Mouse (Mus musculus) lung, postnatal 36 days (tissue): ENCODE results near the gene Abracl.

Experiments
- DNase-seq: peaks from one replicate; pipeline ENCODE4 v3.0.0; 2022; ENCODE audit warnings: mixed read lengths

Gene Abracl

DNA sequence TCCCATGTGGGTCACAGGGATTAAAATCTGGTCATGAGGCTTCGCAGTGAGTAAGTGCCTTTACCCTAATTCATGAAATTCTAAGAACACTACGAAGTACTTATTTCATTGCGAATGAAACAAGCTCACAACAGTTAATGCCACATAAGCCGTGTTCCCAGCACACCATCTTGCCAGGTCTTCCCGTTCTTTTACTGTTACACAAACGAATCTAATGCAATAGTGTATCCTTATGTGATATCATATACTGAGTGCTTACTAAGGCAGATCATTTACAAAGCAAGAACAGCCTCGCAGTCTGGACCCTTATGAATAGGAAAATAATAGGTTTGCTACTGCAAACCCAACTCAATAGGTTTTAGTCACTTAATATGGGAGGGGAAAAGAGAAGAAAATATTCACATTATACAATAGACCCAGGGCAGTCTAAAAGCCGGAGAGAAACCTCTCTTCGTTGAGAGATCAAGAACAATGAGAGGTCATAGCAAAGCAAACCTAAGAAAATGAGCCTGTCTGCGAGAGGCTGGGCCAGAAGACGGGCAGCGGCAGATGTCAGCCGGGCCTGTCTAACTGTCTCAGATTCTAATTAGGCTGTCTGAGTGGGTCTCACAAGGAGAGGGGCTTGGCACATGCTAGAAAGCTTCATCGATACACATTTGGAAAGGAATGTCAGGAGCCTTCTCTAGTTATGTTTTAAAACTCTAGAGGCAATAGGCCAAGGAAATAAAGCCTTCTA is 1.3 kb downstream of the Abracl start:
- DNase-seq, result no peak

DNA sequence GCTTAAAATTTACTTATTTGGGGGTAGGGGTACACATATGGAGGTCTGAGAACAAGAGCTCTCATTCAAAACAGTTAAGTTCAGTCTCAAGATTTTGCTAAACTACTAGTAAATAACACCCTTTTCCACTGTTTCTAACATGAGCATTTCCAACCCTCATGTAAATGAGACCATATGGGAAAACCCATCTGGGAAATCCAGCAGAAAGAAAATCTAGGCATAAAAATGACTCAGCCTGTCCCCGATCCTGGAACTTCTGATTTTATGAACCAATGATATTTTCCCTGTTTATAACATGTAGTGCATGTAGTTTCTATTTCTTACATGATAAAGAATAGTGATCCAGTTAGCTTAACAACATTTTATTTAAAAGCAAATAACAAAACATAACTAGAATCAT is 2.2 kb downstream of the Abracl start:
- DNase-seq, result no peak

DNA sequence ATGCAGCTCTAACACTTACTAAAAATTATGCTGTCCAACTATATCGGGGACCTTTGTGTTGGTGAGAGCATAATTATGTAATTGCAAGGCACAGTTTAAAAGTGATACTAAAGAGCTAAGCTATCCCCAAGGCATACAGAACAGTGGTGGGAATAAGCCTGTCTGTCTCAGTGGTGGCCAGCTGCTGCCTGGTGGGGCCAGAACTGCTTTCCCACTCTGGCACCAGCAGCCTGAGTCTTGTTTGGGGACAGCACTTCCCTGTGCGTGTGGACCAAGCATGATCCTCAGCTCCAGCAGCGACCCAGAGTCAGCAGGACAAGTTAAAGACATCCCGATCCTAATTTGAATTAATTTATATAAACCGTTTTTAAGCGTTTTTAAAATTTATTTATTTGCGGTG is 2.6 kb downstream of the Abracl start:
- DNase-seq, result no peak

DNA sequence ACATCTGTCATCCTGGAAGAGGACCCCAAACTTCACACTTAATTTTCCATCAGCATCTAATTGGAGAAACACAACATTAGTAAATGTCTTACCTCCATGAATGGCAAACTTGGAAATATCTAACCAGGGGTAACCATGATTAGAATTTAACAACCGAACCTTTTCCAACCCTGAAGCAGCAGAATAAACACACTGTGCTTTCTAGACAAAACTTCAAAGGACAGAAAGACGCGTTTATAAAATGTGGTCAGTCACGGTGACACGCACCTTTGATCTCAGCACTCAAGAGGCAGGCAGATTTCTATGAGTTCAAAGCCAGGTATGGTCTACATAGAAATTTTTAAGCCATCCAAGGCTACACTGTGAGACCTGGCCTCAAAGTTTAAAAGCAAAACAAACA is 11.3 kb downstream of the Abracl start:
- no peak for DNase-seq

DNA sequence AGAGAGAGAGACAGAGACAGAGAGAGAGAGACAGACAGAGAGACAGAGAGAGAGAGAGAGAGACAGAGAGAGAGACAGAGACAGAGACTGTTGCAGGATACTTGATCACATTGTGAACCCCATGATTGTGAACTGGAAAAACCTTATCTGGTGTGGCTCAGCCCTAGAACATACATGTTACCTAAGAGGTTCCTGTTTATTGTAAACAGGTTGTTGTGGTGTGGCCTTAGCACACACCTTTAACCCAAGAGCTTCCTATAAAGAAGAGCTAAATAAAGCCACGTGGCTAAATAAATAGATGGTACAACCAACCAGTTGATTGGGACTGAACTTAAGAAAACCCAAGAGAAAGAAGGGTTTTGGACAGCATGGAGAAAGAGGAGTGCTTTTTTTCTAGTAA is 13.3 kb downstream of the Abracl start:
- DNase-seq, result no peak

DNA sequence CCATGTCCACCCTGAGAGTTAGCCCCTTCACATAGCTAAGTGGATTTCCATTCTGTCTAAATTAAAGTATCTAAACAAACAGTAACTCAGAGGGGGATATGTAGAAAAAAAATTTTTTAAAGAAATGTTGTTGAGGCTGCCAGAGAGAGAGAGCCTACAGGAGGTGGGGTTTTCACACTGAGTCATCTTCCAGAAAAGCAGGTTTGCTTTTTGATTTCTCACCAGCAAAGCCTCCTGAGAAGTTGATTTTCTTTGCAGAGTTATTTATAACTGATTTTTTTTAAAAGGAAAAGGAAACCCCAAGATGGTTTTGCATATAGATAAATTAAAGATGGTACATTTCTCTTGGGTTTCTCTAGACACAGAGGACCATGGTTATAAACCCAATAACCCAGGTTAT is 15.0 kb downstream of the Abracl start:
- DNase-seq, result no peak

DNA sequence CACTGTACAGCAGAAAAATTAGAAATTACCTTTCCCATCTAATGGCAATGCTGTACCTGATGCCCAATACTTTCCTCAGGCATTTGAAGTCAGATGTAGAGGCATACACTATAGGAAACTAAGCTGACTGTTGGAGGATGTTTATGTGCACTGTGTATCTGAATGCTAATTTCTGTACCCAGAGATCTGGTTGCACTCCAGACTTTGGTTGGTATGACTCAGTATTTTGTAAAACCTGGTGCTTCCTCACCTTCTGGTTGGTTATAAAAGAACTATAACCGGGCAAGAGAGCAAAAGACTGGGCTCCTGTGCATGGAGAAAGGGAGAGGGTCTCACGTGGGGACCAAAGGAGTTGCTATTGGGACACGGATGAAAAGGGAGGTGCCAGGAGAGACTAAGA is 15.8 kb downstream of the Abracl start:
- no peak for DNase-seq

DNA sequence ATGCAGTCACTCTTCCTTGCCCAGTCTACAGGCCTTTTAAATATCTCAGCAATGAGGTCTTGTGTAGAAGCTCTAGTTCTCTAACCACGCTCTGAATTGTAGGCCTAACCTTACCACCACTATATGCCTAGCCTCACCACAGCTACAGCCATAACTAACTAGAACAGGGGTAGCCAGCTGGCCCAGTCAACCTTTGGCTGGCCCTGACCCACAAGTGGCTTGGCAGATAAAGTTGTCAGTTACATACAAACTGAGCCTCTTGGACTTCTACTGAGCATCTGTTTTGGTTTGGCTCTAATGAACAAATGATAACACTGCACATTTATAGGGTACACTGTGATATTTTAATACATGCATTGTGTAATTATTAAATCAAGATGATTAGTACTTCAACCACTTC is 16.3 kb downstream of the Abracl start:
- DNase-seq, result no peak

DNA sequence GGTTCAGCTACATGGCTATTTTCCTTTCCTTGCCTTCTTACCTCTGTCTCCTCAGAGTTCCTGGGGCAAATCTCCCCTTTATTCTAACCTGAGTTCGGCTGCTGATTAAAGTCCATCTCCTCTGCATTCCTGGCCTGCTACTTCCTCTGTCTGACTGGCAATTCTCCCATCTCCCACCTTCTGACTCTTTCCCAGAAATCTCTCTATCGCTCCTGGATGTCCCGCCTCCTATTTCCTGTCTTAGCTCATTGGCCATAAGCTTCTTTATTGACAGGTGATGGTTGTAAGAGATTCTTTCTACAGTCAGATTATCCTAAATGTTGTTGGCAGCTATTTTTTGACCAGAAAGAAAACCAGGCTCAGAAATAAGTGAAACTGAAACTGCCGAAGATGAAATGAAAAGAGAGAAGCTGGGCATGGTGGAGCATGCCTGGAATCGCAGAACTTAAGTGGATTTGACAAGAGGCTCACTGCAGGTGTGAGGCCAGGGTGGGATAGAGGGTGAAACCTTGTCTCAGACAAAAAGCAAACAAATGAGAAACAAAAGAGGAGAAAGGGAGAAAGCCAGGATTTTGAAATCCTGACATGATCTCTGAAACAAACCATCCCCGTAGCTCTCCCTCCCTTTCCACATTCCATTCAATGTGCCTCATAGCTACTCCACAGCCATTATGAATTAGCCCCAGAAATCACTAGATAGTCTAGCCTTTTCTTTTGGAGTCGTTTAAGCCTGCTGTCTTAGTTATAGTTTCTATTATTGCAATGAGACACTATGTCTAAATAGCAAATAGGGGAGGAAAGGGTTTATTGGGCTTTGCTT is 17.7 kb downstream of the Abracl start:
- no peak for DNase-seq

DNA sequence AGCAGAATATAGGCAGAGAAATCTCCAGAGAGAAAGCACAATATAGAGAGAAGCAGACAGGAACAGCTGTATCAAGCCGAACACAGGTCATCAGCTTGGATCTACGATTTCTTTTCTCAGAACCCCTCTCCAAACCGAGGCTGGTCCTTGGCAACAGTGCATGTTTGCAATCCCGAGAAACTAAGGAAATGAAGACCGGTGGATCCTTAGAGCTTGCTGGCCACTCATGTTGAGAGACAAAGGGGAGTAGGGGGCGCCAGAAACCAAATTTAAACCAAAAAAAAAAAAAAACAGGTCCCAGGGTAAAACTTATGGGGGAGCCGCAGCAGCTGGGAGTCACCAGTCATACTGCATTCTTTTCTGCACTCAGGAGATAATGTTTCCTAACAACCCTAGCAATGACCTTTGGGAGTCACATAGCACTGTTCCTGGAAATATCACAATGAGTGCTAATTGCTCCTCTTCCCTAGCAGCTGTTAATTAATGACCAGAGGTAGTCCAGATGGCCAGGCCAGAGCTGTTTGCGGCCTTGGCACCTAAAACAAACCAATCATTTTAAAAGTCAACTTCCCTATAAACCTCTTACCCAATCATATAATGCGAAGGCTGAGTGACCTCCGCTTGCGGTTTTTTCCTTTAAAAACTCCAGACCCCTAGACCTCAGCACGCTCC is 19.0 kb downstream of the Abracl start:
- DNase-seq, result peak; percentile 34

DNA sequence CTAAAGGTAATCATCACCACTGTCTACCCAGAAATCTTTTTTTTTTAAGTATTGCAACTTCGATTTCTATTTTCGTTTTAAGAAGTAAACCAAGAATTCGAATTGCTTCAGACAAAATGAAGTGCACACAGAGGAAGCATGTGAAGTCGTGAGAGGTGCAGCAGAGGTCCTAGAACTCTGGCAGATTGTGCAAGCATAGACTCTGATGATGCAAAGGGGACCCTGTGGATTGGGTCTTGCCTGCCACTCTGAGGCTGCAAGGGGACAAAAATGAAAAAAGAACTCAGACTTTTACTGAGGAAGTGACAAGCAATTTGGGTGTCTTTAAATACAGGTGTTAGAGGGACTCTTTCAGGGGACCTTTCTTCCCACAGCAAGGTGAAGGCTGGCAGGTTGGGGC is 32.5 kb downstream of the Abracl start:
- no peak for DNase-seq

DNA sequence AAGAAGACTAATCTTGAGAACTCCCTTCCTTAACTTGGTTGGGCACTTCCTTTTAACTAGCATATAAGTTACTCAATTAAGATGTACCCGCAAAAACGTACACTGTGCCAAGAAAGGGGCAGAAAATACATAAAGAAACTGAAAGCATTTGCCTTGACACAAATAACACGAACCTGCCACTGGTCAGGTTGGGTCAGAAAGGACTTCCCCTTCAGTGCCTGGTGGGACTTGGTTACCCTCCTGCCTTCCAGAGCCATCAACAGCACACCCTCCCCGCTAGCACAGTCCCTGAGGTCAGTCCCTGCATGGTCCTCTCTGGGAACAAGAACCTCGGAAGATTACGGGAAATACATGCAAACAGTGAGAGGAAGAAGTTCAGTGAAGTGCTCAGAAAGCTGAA is 34.0 kb downstream of the Abracl start:
- DNase-seq, result no peak

DNA sequence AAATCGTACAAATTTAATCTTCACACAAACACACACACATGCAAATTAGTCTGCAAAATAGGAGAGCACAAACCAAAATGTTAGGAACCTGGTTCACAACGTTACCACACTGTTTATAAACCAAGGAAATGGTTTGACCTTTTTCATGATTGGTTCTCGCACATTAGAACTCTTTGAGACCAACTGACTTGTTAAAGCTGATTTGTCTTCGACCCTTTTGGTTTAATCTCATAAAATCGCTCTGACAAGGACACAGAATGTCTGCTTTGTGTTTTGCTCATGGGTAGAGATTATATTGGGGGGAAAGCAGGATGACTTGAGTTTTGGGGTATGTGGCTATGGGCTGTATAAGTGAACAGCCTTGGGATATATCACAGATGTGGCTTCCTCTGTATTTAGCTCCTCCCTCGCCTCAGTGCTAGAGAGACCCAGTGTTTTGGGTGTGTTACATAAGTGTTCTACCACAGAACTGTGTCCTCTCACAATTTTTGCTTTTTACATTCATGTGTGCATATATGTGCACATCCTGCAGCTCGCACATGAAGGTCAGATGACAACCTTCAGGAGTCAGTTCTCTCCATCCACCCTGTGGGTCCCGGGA is 35.2 kb downstream of the Abracl start:
- DNase-seq, result no peak

DNA sequence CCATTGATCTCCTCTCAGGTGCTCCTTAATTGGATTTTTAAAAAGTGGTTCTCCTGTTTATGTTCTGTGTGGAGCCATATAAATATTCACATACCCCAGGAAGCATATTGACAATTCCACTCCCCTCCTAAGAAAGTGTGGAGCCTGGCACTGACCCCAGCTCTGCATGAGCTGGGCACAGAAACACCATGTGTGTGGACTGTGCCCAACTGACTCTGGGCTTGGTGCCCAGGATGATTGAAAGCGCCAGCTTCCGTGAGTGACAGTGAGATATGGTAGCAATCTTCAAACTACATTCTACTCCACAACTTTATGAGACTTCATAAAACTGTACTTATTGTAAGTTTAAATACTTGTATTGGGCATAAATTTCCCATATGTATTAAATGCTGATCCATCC is 39.8 kb downstream of the Abracl start:
- DNase-seq, result no peak

DNA sequence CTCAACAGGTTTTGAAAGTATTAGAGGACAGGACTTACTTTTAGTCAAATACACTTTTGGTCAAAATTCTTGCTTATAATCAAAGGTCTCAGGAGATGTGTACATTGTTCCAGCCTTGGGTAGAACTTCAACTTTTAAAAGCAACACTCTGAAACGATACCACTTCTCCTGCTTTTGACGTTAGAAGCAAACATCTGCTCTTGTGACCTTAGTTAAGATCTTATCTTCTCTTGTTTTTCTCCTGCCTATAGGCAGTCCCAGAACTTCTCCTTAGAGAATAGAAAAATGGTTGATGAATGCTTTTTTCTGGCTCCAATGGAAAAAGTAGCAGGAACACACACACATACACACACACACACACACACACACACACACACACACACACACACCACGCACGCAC is 57.0 kb downstream of the Abracl start:
- DNase-seq, result no peak
